Mouse (Mus musculus): ENCODE data around the gene Rnf220.

Gene Rnf220

GRCm38 (mm10) chr4:117496482-117497165 is at the start of gene Rnf220:
Gene Rnf220, minus strand, starts transcription at chr4:117497052.
- no peak for DNase-seq (ENCODE audit: low read depth)

DNA sequence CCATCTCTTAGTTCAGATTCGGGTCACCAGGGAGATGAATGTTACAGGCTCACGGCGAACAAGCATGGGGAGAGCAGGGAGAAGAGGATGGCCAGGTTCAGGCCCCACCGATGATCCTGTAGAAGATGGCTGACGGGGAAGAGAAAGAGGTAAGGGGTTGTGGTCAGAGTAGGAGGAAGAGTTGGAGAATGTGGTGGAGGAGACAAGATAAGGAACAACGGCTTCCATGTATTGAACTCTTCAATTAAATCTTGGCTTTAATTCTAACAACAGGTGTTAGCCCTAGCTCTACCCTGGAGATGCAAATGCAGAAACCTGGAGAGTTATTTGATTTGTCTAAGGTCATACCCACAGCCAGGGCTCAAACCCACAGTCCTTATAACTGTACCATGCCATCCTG is 49.8 kb upstream of the Rnf220 start:
- DNase-seq (ENCODE audit: low read depth): no peak

DNA sequence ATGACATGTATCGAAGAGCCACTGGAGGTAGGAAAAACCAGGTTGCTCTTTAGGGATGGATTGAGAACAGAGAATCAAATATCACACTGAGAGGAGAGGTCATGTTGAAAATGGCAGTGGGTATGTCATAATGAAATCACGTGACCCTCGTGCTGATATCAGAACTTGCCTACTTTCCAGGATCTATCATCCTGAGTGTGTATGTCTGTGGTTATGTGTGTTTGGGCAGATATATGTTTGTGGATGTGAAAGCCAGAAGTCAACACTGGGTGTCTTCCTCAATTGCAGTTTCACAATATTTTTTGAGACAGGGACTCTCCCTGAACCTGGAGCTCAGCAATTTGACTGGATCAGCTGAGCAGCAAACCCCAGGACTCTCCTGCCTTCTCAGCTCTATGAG is 48.6 kb upstream of the Rnf220 start:
- DNase-seq (ENCODE audit: low read depth): no peak

DNA sequence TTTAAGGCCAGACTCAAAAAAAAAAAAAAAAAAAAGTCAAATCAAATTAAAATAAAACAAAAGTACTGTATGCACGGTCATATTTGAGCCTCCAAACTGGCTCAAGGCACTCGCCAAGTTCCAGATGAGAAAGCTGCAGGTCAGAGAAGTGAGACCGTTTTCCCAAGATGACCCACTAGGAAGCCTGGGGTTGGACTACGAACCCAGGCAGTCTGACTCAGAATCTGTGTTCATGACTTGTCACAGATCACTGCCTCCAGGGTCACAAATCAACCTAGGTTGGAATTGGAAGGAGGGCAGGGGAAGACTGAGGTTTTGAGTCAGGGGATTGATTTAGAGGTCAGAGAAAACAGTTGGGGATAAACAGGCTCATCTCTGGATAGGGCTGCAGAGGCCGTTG is 43.7 kb upstream of the Rnf220 start:
- DNase-seq (ENCODE audit: low read depth): no peak

- DNase-seq (ENCODE audit: low read depth): no peak
Observed at GRCm38 (mm10) chr4:117539329-117539980, 42.6 kb upstream of the Rnf220 start.

GRCm38 (mm10) chr4:117537002-117537401 is 40.1 kb upstream of the Rnf220 start:
- DNase-seq (ENCODE audit: low read depth): no peak

DNA sequence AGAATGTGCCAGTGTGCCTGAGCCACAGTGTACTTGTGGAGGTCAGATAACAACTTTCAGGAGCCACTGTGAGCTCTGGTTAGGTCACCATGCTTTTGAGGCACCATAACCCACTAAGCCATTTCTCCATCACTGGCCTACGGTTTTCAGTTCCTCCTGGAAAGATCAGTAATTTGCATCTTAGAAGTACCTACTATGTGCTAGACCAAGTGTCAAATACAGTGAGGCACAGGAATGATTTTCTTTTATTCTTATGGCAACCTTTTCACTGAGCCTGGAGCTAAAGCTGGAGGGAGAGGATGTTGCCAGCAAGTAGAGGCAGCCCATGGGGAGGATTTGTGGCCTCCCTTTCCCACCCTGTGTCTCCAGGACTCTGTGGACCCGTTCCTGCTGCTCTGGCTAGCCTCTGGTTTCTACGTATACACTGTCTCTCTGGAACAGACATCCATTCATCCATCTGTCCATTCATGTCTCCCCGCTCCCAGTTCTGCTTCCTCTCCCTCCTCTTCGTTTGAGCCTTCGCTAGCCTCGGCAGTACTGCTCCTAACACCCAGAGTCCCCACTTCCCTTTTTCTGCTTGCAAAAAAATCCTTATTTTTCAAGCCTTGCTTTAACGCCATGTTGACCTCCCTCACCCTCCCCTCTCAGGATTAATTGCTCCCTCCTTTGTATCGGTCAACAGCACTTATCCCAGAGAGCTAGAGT is 38.8 kb upstream of the Rnf220 start:
- DNase-seq (ENCODE audit: low read depth): no peak

DNA sequence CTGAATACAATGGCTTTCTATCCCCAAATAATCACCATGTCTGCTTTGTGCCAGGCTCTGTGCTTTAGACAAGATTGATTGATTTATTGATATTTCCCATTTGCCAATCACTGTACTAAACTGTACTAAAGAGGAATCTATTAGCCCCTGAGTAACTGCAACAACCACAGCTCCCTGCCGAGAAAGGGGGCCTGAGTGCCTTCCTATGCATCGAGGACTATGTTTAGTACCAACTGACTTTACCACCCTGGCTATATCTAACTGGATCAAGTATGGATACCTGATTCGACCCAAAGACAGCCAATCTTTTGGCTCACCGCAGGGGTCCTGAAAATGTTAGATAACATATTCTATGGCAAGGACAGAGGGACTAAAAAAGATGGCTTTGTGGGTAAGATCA is 33.0 kb upstream of the Rnf220 start:
- DNase-seq (ENCODE audit: low read depth): no peak

- DNase-seq (ENCODE audit: low read depth): peak; percentile 67
Observed at GRCm38 (mm10) chr4:117527952-117528351, 31.1 kb upstream of the Rnf220 start.

DNA sequence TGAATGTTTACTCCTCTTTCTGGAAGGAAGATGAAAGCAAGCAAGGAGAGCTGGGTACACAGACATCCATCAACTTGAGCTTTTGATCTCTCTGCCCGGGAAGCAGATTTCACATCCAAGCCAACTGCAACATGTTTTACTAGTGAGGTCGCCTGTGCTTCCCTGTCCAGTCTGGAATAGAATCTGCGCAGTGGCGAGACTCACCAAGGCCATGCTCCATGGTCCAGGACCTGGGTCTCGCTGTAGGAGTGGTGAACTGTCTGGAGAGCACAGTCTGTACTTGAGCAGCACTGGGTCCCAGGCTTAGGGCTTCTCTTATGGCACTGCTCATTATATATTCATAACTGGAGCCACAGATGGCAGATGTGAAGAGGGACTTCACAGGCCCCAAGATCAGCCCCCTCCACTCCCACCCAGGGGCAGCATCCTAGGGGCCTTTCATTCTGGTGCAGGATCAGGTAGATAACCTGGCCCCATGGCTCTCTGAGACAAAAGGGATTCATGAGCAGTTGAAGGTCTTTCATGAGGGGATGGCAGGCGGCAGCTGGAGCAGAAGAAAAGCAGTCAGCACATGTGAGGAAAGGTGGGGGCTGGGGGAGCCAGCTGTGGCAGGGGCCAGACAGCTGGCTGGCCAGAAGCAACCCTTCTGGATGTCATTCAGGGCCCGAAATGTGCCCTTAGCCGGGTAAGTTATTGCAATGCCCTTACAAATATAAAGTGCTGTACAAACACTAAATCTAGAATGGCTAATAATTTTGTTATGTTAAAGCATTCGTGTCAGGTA is 30.5 kb upstream of the Rnf220 start:
- DNase-seq (ENCODE audit: low read depth): no peak

DNA sequence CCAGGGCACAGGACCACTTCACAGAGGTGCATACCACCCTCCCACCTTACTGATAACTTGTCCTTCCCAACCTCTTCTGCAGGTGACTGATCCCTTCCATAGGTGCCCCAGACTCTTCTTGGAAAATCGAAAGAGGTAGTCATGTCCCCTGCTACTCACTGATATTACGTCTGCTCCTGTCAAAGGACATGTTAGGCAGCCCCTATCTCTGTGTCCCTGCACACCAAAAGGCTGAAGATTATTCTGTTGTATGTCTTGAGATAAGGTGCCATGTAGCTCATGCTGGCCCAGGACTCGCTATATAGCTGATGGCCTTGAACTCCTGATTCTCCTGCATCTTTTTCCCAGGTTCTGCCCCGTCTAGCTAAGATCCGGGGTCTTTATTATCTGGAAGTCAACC is 29.1 kb upstream of the Rnf220 start:
- no peak for DNase-seq (ENCODE audit: low read depth)

- no peak for DNase-seq (ENCODE audit: low read depth)
Observed at GRCm38 (mm10) chr4:117521350-117521749, 24.5 kb upstream of the Rnf220 start.

DNA sequence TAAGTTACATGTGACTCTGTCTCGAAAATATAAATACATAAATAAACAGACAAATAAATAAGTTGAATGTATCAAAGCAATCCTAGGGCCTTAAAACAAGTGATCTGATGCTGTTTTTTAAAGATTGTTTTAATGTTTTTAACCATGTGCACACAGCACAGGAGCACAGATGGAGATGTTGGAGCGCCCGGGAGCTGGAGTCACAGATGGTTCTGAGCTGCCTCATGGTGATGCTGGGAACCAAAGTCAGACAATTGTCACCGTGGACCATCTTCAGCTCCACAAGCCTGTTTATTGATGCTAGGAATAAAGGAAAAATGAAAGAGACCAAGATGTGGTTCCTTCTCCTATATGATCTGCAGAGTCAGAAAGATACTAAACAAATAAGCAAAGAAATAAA is 21.4 kb upstream of the Rnf220 start:
- DNase-seq (ENCODE audit: low read depth): no peak

- no peak for DNase-seq (ENCODE audit: low read depth)
Observed at GRCm38 (mm10) chr4:117499043-117499442, 2.2 kb upstream of the Rnf220 start.

GRCm38 (mm10) chr4:117495869-117496401 is 917 bp downstream of the Rnf220 start:
- no peak for DNase-seq (ENCODE audit: low read depth)

DNA sequence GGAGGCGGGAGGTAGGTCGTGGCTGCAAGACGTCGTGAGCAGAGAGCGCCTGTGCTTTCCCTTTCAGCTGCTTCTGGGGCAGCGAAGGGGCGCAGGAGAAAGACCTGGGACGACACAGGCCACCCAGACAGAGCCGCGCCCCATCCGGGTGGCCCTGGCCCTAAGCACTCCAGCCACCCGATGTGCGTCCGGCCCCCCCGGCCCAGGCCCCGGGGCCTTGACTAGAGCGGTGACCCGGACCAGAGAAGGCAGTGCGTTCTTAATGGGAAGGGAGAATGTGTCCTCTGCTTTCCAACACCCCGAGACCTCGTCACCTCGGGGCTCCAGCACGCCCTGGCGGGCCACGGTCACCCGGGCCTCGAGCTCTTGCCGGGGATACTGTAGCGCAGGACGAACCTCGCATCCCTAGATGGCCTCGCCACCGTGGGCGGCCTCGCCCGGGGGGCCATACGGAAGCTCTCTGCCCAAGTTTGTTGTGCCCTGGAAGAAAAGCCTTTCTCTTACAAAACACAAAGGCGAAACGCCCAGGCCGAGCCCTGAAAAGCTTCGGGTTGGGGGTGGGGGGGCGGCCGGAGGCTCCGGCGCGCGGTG is 1.8 kb downstream of the Rnf220 start:
- DNase-seq (ENCODE audit: low read depth): no peak

- DNase-seq (ENCODE audit: low read depth): no peak
Observed at GRCm38 (mm10) chr4:117493905-117494851, 2.7 kb downstream of the Rnf220 start.

GRCm38 (mm10) chr4:117493161-117493568 is 3.7 kb downstream of the Rnf220 start:
- DNase-seq (ENCODE audit: low read depth): no peak

DNA sequence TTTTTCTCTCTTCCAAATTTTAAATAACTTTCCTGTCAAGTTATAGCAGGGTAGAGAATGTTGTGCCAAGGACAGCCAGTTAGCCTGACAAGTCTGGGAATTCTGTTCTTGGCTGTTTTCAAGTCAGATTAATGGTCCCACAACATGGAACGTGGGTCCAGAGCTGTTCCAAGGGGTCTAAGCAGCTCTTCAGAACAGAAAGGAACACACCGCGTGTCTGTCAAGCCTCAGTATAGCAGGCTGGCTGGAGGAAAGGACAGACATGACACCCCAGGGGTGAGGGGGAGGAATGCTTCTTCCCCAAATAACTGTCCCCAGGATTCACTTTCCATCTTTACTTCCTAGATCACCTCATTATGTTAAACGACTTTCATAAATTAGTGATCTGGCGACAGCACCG is 5.0 kb downstream of the Rnf220 start:
- DNase-seq (ENCODE audit: low read depth): no peak

DNA sequence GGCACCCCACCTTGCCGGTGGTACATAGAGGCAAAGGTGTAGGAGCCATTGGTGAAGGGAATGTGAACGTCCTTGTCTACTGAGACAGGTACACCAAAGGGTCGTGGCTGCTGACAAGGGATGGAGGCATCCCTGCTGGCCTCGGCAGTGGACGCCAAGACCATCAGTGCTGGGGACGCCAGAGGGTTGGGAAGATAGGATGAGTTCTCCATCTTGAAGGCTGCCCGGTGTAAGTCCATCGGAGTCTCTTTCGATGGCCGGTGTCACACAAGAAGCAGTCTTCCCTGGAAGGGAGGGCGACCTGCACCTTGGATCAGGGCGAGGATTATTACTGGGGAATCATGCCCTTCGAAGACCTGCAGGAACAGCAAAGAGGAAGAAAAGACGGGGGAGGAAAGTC is 6.9 kb downstream of the Rnf220 start:
- DNase-seq (ENCODE audit: low read depth): no peak

GRCm38 (mm10) chr4:117489566-117489965 is 7.3 kb downstream of the Rnf220 start:
- no peak for DNase-seq (ENCODE audit: low read depth)
